Mouse (Mus musculus) brain, embryonic 14.5 days (tissue): Measurements from ENCODE around the gene Tmem258.

ENCODE experiments used
- CTCF ChIP-seq: fragments of 200-500 bp; IDR thresholded peaks from 2 replicates; pipeline ENCODE4 v1.5.1; 2012; ENCODE audit warnings: inconsistent platforms, mild to moderate bottlenecking, moderate library complexity, borderline replicate concordance; ENCODE audit not compliant: insufficient read depth, insufficient read length; ENCODE audit errors: extremely low read depth
- POLR2A ChIP-seq: fragments of 200-500 bp; IDR thresholded peaks from 2 replicates; pipeline ENCODE4 v1.6.1; 2012; ENCODE audit warnings: mild to moderate bottlenecking, inconsistent platforms, borderline replicate concordance; ENCODE audit not compliant: poor library complexity, insufficient read depth, insufficient read length, severe bottlenecking; ENCODE audit errors: extremely low read depth

- TF ChIP-seq CTCF (no peak), POLR2A (no peak)
These were observed 28.7 kb downstream of the Tmem258 start for GRCm38 (mm10) chr19:10232327-10233017.
